Mouse (Mus musculus) heart, embryonic 14.5 days (tissue): ENCODE measurements at regions not wholly inside any gene's neighbourhood (a gene's known extent, or its start where the extent isn't known, plus 50 kb on each side); places are given as distances from the start of the nearest gene placed in this dataset.

Experiments
- ATAC-seq: fragments of 200-750 bp; cut with Nextera tagmentation; 2 replicates; pipeline ENCODE4 v1.8.0; 2017; ENCODE audit warnings: low read depth, moderate TSS enrichment; ENCODE audit not compliant: insufficient number of reproducible peaks, insufficient read depth, low FRiP score
- H3K27ac ChIP-seq, 2 experiments: fragments of 200-500 bp in 1 of 2; fragments of 300-500 bp in 1 of 2; sonication (generic) in 1 of 2; replicated peaks in 1 of 2; 2 replicates each; pipeline ENCODE4 v1.5.1; 2012 to 2014; ENCODE audit warnings: low read depth in 2 of 2, low read length in 2 of 2, control low read depth in 1 of 2, mild to moderate bottlenecking in 1 of 2, mixed read lengths in 1 of 2; ENCODE audit not compliant: control insufficient read depth in 1 of 2, insufficient read depth in 1 of 2
- H3K27me3 ChIP-seq: fragments of 300-500 bp; sonication (generic); 2 replicates; pipeline ENCODE4 v1.6.1; 2014; ENCODE audit warnings: mild to moderate bottlenecking, low read length, control low read depth; ENCODE audit not compliant: control insufficient read depth, insufficient read depth
- H3K36me3 ChIP-seq: fragments of 300-500 bp; sonication (generic); 2 replicates; pipeline ENCODE4 v1.6.1; 2014; ENCODE audit warnings: mild to moderate bottlenecking, control low read depth, low read length, mixed read lengths; ENCODE audit not compliant: control insufficient read depth, insufficient read depth
- H3K4me1 ChIP-seq, 2 experiments: fragments of 200-500 bp in 1 of 2; fragments of 300-500 bp in 1 of 2; sonication (generic) in 1 of 2; 2 replicates each; pipeline ENCODE4 v1.6.1; 2012 to 2014; ENCODE audit warnings: low read length in 2 of 2, control low read depth in 1 of 2, mixed read lengths in 1 of 2; ENCODE audit not compliant: control insufficient read depth in 2 of 2, insufficient read depth in 2 of 2
- H3K4me2 ChIP-seq: fragments of 300-500 bp; sonication (generic); 2 replicates; pipeline ENCODE4 v1.6.1; 2014; ENCODE audit warnings: mild to moderate bottlenecking, low read length
- H3K4me3 ChIP-seq, 2 experiments: fragments of 200-500 bp in 1 of 2; fragments of 300-500 bp in 1 of 2; sonication (generic) in 1 of 2; 2 replicates each; pipeline ENCODE4 v1.5.1; 2012 to 2014; ENCODE audit warnings: low read length in 2 of 2, mild to moderate bottlenecking in 2 of 2, control low read depth in 1 of 2, low read depth in 1 of 2, moderate library complexity in 1 of 2; ENCODE audit not compliant: control insufficient read depth in 1 of 2, insufficient read depth in 1 of 2
- H3K9ac ChIP-seq: fragments of 300-500 bp; sonication (generic); 2 replicates; pipeline ENCODE4 v1.6.1; 2014; ENCODE audit warnings: mild to moderate bottlenecking, low read length
- H3K9me3 ChIP-seq: fragments of 300-500 bp; sonication (generic); 2 replicates; pipeline ENCODE4 v1.6.1; 2016; ENCODE audit warnings: low read length, control low read depth; ENCODE audit not compliant: control insufficient read depth
- whole genome bisulfite sequencing: fragments of 180-500 bp; shearing (Covaris S2); extraction: QIAGEN DNeasy Blood & Tissue Kit; methylation state at CpG from one replicate; pipeline ENCODE4 v1.1.7; 2014; 5-methylcytosine and 5-hydroxymethylcytosine counted together

- no peaks in the 10 kb centered on the region for H3K36me3 ChIP-seq
- H3K4me1 ChIP-seq: peaks cover 18 to 28% of the 10 kb centered on the region in 2 experiments
- 89% methylated on average over 6 of the region's 6 CpGs for WGBS
- H3K27me3 ChIP-seq: no peaks in the 10 kb centered on the region
- no peak overlapping the region for H3K4me2 ChIP-seq
- no peak overlapping the region for H3K9ac ChIP-seq
- no peak for ATAC-seq
- 0 out of 2 replicates have a peak, but pooled peaks cover 2% of the 10 kb centered on the region for H3K9me3 ChIP-seq
- no peak overlapping the region for H3K27ac ChIP-seq
- H3K4me3 ChIP-seq: no peak overlapping the region
Observed at GRCm38 (mm10) chr17:83912421-83912820, 64.7 kb upstream of the Haao start.

GRCm38 (mm10) chr17:83908811-83909210 is 61.0 kb upstream of the Haao start:
- 83% methylated on average over 6 of the region's 6 CpGs for WGBS
- H3K9me3 ChIP-seq: 0 out of 2 replicates have a peak, but pooled peaks cover 3% of the 10 kb centered on the region
- H3K4me3 ChIP-seq: no peak overlapping the region
- H3K27ac ChIP-seq: peak overlapping the region in 1 of 2 experiments; percentile 19; a peak in 1 of 4 replicates
- no peak overlapping the region for H3K9ac ChIP-seq
- H3K4me1 ChIP-seq: peaks cover 5 to 6% of the 10 kb centered on the region in 2 experiments; a peak in 2 of 4 replicates
- no peak overlapping the region for H3K4me2 ChIP-seq
- no peaks in the 10 kb centered on the region for H3K27me3 ChIP-seq
- H3K36me3 ChIP-seq: no peaks in the 10 kb centered on the region
- no peak for ATAC-seq

GRCm38 (mm10) chr17:83907538-83907937 is 59.8 kb upstream of the Haao start:
- no peaks in the 10 kb centered on the region for H3K36me3 ChIP-seq
- H3K27me3 ChIP-seq: no peaks in the 10 kb centered on the region
- no peak overlapping the region for H3K9ac ChIP-seq
- H3K4me3 ChIP-seq: no peak overlapping the region
- ATAC-seq: no peak
- 0 out of 2 replicates have a peak, but pooled peaks cover 3% of the 10 kb centered on the region for H3K9me3 ChIP-seq
- peaks cover 2 to 5% of the 10 kb centered on the region in 2 experiments; a peak in 2 of 4 replicates for H3K4me1 ChIP-seq
- 96% methylated on average over 3 of the region's 3 CpGs for WGBS
- H3K4me2 ChIP-seq: no peak overlapping the region
- no peak overlapping the region for H3K27ac ChIP-seq

GRCm38 (mm10) chr17:83906751-83907537 is 59.2 kb upstream of the Haao start:
- WGBS: 72% methylated on average over 12 of the region's 12 CpGs
- no peak overlapping the region for H3K27ac ChIP-seq

GRCm38 (mm10) chr17:83903467-83903866 is 55.7 kb upstream of the Haao start:
- no peak overlapping the region for H3K4me3 ChIP-seq
- H3K4me1 ChIP-seq: peaks cover 2 to 3% of the 10 kb centered on the region in 2 experiments; a peak in 2 of 4 replicates
- H3K36me3 ChIP-seq: no peaks in the 10 kb centered on the region
- 2% methylated on average over 7 of the region's 7 CpGs for WGBS
- no peak overlapping the region for H3K9ac ChIP-seq
- H3K27ac ChIP-seq: no peak overlapping the region
- no peaks in the 10 kb centered on the region for H3K27me3 ChIP-seq
- 0 out of 2 replicates have a peak, but pooled peaks cover 3% of the 10 kb centered on the region for H3K9me3 ChIP-seq
- no peak overlapping the region for H3K4me2 ChIP-seq
- ATAC-seq: no peak

More at GRCm38 (mm10) chr17:83906751-83907537, 59.2 kb upstream of the Haao start:
- Histone ChIP-seq H3K9ac (no peak overlapping the region), H3K36me3 (no peaks in the 10 kb centered on the region), H3K4me3 (no peak overlapping the region), H3K9me3 (0 out of 2 replicates have a peak, but pooled peaks cover 3% of the 10 kb centered on the region), H3K27me3 (no peaks in the 10 kb centered on the region), H3K4me2 (no peak overlapping the region), H3K4me1 (peaks cover 4 to 5% of the 10 kb centered on the region in 2 experiments; a peak in 2 of 4 replicates)
- ATAC-seq: no peak

GRCm38 (mm10) chr17:83902523-83902922 is 54.8 kb upstream of the Haao start:
- Histone ChIP-seq H3K4me2 (no peak overlapping the region), H3K36me3 (no peaks in the 10 kb centered on the region), H3K9me3 (0 out of 2 replicates have a peak, but pooled peaks cover 2% of the 10 kb centered on the region), H3K27me3 (no peaks in the 10 kb centered on the region), H3K4me1 (peaks cover 5 to 7% of the 10 kb centered on the region in 2 experiments), H3K9ac (no peak overlapping the region), H3K4me3 (no peak overlapping the region), H3K27ac (no peak overlapping the region)
- 64% methylated on average over 3 of the region's 3 CpGs for WGBS
- no peak for ATAC-seq

- no peaks in the 10 kb centered on the region for H3K36me3 ChIP-seq
- no peak overlapping the region for H3K9ac ChIP-seq
- no peak overlapping the region for H3K27ac ChIP-seq
- no peak overlapping the region for H3K4me2 ChIP-seq
- no peak for ATAC-seq
- H3K4me1 ChIP-seq: peaks cover 5 to 8% of the 10 kb centered on the region in 2 experiments
- WGBS: 34% methylated on average over 6 of the region's 6 CpGs
- no peak overlapping the region for H3K4me3 ChIP-seq
- H3K9me3 ChIP-seq: no peaks in the 10 kb centered on the region
- no peaks in the 10 kb centered on the region for H3K27me3 ChIP-seq
Observed at GRCm38 (mm10) chr17:83902091-83902490, 54.3 kb upstream of the Haao start.
